ENCODE assay signal across 29 mouse cellular contexts in genomic region chr11:98044074-98044473, GRCm38 (mm10). TPM values are rescaled to one million over a fixed set of nuclear protein-coding genes. Genes with fewer than 3 reads are reported as not detected.
DNase-seq lines count a peak whose midpoint lies in the region; ATAC-seq and TF ChIP-seq lines count a peak whose summit lies in the region.
"Had no signal": no experiment of that assay in that cellular context is flagged by ENCODE, and none has a peak within 500 bp of the region (broad histone marks: within the 10 kb centered on the region; RNA-seq: fewer than 3 reads in every experiment).

No protein-coding gene starts in this region.

- H3K36me3 ChIP-seq in forebrain, embryonic 12.5 days (replicated peaks) = no peaks in the 10 kb centered on the region
- H3K36me3 ChIP-seq in forebrain, embryonic 11.5 days (ENCODE audit: control insufficient read depth, insufficient read depth, low read length) = no peaks in the 10 kb centered on the region
- H3K36me3 ChIP-seq in lung, postnatal 0 days (ENCODE audit: insufficient read depth, low read length) = no peaks in the 10 kb centered on the region
- H3K36me3 ChIP-seq: G1E; hindbrain, embryonic 12.5 days; intestine, embryonic 15.5 days; limb, embryonic 10.5 days; limb, embryonic 15.5 days; liver, embryonic 13.5 days; midbrain, embryonic 10.5 days had no signal

- ATAC-seq in forebrain, embryonic 12.5 days (ENCODE audit: low FRiP score) = no peak
- no peak for ATAC-seq in forebrain, embryonic 11.5 days (replicated peaks; ENCODE audit: low FRiP score)
- ATAC-seq in lung, postnatal 0 days = no peak
- ATAC-seq: forebrain, embryonic 13.5 days; hindbrain, postnatal 0 days; intestine, embryonic 15.5 days had no signal

- H3K9ac ChIP-seq in forebrain, embryonic 12.5 days = 0 out of 2 replicates have a peak overlapping the region, but pooled peaks have one; percentile 14
- H3K9ac ChIP-seq in forebrain, embryonic 11.5 days (ENCODE audit: low read length) = no peak overlapping the region
- H3K9ac ChIP-seq in lung, postnatal 0 days (replicated peaks; ENCODE audit: low read depth) = no peak overlapping the region
- H3K9ac ChIP-seq: forebrain, embryonic 13.5 days; hindbrain, embryonic 12.5 days; intestine, embryonic 15.5 days; limb, embryonic 15.5 days; liver, embryonic 13.5 days; neural tube, embryonic 13.5 days had no signal

- TF ChIP-seq CTCF in lung, postnatal 0 days (IDR thresholded peaks at IDR 0.05) = no peak

- no peak overlapping the region for H3K27ac ChIP-seq in forebrain, embryonic 12.5 days
- H3K27ac ChIP-seq in forebrain, embryonic 11.5 days (ENCODE audit: low read depth, low read length) = no peak overlapping the region
- no peak overlapping the region for H3K27ac ChIP-seq in lung, postnatal 0 days (ENCODE audit: low read length)
- H3K27ac ChIP-seq: forebrain, embryonic 13.5 days; hindbrain, embryonic 12.5 days; hindbrain, postnatal 0 days; intestine, embryonic 15.5 days; kidney, postnatal 0 days; limb, embryonic 10.5 days; limb, embryonic 15.5 days; liver, embryonic 13.5 days; midbrain, embryonic 10.5 days; neural tube, embryonic 13.5 days had no signal

- DNase-seq in forebrain, embryonic 11.5 days (ENCODE audit: low spot score) = no peak
- no peak for DNase-seq in lung, postnatal 0 days (ENCODE audit: low spot score)
- no peak for DNase-seq in lung, postnatal 14 days
- DNase-seq in cerebellum, adult 9-11 months = peak; percentile 49
- DNase-seq in cerebellum, postnatal 25 days = peak; percentile 46 to 65
- no peak for DNase-seq in urinary bladder, postnatal 14 days (ENCODE audit: low spot score)
- DNase-seq: adrenal gland, adult 8-10 months; B cell, adult 2 months; gastrocnemius, postnatal 14 days; heart, postnatal 36 days; kidney, adult 8-10 months; layer of hippocampus, postnatal 36 days; liver, embryonic 13.5 days; lung, adult 18-20 months; thymus, adult 2 months; thymus, postnatal 36 days had no signal

- H3K4me1 ChIP-seq in forebrain, embryonic 12.5 days = no peaks in the 10 kb centered on the region
- no peaks in the 10 kb centered on the region for H3K4me1 ChIP-seq in forebrain, embryonic 11.5 days (replicated peaks; ENCODE audit: control insufficient read depth, insufficient read depth, low read length)
- H3K4me1 ChIP-seq in lung, postnatal 0 days (ENCODE audit: insufficient read depth, low read depth, low read length) = no peaks in the 10 kb centered on the region
- H3K4me1 ChIP-seq: hindbrain, embryonic 12.5 days; intestine, embryonic 15.5 days; liver, embryonic 13.5 days; neural tube, embryonic 13.5 days had no signal

- peaks cover 21% of the 10 kb centered on the region for H3K27me3 ChIP-seq in forebrain, embryonic 12.5 days
- no peaks in the 10 kb centered on the region for H3K27me3 ChIP-seq in forebrain, embryonic 11.5 days (ENCODE audit: control insufficient read depth, insufficient read depth, low read length)
- H3K27me3 ChIP-seq in lung, postnatal 0 days (replicated peaks; ENCODE audit: insufficient read depth, low read length) = no peaks in the 10 kb centered on the region

- H3K9me3 ChIP-seq in forebrain, embryonic 12.5 days = no peaks in the 10 kb centered on the region
- no peaks in the 10 kb centered on the region for H3K9me3 ChIP-seq in forebrain, embryonic 11.5 days (ENCODE audit: control insufficient read depth, low read length)
- H3K9me3 ChIP-seq in lung, postnatal 0 days (ENCODE audit: low read length) = no peaks in the 10 kb centered on the region
- H3K9me3 ChIP-seq: forebrain, embryonic 13.5 days; G1E; hindbrain, embryonic 12.5 days; intestine, embryonic 15.5 days; limb, embryonic 10.5 days; limb, embryonic 15.5 days; liver, embryonic 13.5 days; midbrain, embryonic 10.5 days; neural tube, embryonic 13.5 days had no signal

- no peak for TF ChIP-seq EP300 in lung, postnatal 0 days (IDR thresholded peaks at IDR 0.05)

- no peak overlapping the region for H3K4me3 ChIP-seq in forebrain, embryonic 12.5 days (replicated peaks)
- no peak overlapping the region for H3K4me3 ChIP-seq in forebrain, embryonic 11.5 days (ENCODE audit: low read depth, low read length)
- no peak overlapping the region for H3K4me3 ChIP-seq in lung, postnatal 0 days (ENCODE audit: low read depth, low read length)
- H3K4me3 ChIP-seq: erythroblast, embryonic 14.5 days; forebrain, embryonic 13.5 days; hindbrain, embryonic 12.5 days; intestine, embryonic 15.5 days; limb, embryonic 10.5 days; limb, embryonic 15.5 days; liver, embryonic 13.5 days; midbrain, embryonic 10.5 days; myocyte; neural tube, embryonic 13.5 days had no signal

- 75% methylated on average over 5 of the region's 5 CpGs for WGBS in forebrain, embryonic 12.5 days
- 81% methylated on average over 5 of the region's 5 CpGs for WGBS in forebrain, embryonic 11.5 days
- 19% methylated on average over 5 of the region's 5 CpGs for WGBS in lung, postnatal 0 days

- no peak overlapping the region for H3K4me2 ChIP-seq in forebrain, embryonic 12.5 days
- no peak overlapping the region for H3K4me2 ChIP-seq in forebrain, embryonic 11.5 days (ENCODE audit: low read depth, low read length, severe bottlenecking)
- 0 out of 2 replicates have a peak overlapping the region, but pooled peaks have one; percentile 19 for H3K4me2 ChIP-seq in lung, postnatal 0 days (replicated peaks; ENCODE audit: low read depth, low read length)
- H3K4me2 ChIP-seq: forebrain, embryonic 13.5 days; hindbrain, embryonic 12.5 days; intestine, embryonic 15.5 days; limb, embryonic 15.5 days; liver, embryonic 13.5 days; neural tube, embryonic 13.5 days had no signal

RNA-seq across cellular contexts. Expression of gene Stac2, which starts 9.2 kb away (rescaled TPM):
- polyA plus RNA-seq in forebrain, embryonic 12.5 days (2016; fragmentation: Nextera tagmentation; extraction: Ambion mirVana) = 1.6 TPM in 2 replicates
- 0.81 and 0.86 TPM in 2 replicates for polyA plus RNA-seq in forebrain, embryonic 11.5 days (2014; fragmentation: Nextera tagmentation; extraction: Ambion mirVana)
- polyA plus RNA-seq in lung, postnatal 0 days (2015; fragmentation: Nextera tagmentation; extraction: Ambion mirVana) = 0.10 and 0.11 TPM in 2 replicates
- polyA plus RNA-seq: erythroblast, embryonic 14.5 days; G1E had no signal

RNA-seq across cellular contexts. Expression of gene Rpl19, which starts 17.6 kb away (rescaled TPM):
- 737 and 747 TPM in 2 replicates for polyA plus RNA-seq in forebrain, embryonic 12.5 days (2016; fragmentation: Nextera tagmentation; extraction: Ambion mirVana)
- 897 and 919 TPM in 2 replicates for polyA plus RNA-seq in forebrain, embryonic 11.5 days (2014; fragmentation: Nextera tagmentation; extraction: Ambion mirVana)
- polyA plus RNA-seq in lung, postnatal 0 days (2015; fragmentation: Nextera tagmentation; extraction: Ambion mirVana) = 750 and 817 TPM in 2 replicates

RNA-seq across cellular contexts. Expression of gene Cacnb1, which starts 21.2 kb away (rescaled TPM):
- polyA plus RNA-seq in forebrain, embryonic 12.5 days (2016; fragmentation: Nextera tagmentation; extraction: Ambion mirVana) = 22.5 and 29.3 TPM in 2 replicates
- 9.6 and 11.1 TPM in 2 replicates for polyA plus RNA-seq in forebrain, embryonic 11.5 days (2014; fragmentation: Nextera tagmentation; extraction: Ambion mirVana)
- 3.5 and 4.0 TPM in 2 replicates for polyA plus RNA-seq in lung, postnatal 0 days (2015; fragmentation: Nextera tagmentation; extraction: Ambion mirVana)

RNA-seq across cellular contexts. Expression of gene Arl5c, which starts 48.1 kb away (rescaled TPM):
- 7.0 and 7.8 TPM in 2 replicates for polyA plus RNA-seq in forebrain, embryonic 12.5 days (2016; fragmentation: Nextera tagmentation; extraction: Ambion mirVana)
- 10.4 and 12.3 TPM in 2 replicates for polyA plus RNA-seq in forebrain, embryonic 11.5 days (2014; fragmentation: Nextera tagmentation; extraction: Ambion mirVana)
- polyA plus RNA-seq in lung, postnatal 0 days (2015; fragmentation: Nextera tagmentation; extraction: Ambion mirVana) = 4.6 and 6.5 TPM in 2 replicates
- polyA plus RNA-seq: erythroblast, embryonic 14.5 days; G1E had no signal

RNA-seq across cellular contexts. Expression of gene Plxdc1, which starts 57.8 kb away (rescaled TPM):
- 0.22 and 0.33 TPM in 2 replicates for polyA plus RNA-seq in forebrain, embryonic 12.5 days (2016; fragmentation: Nextera tagmentation; extraction: Ambion mirVana)
- polyA plus RNA-seq in forebrain, embryonic 11.5 days (2014; fragmentation: Nextera tagmentation; extraction: Ambion mirVana) = 0.20 TPM in 1 of 2 replicates, not detected in the other
- polyA plus RNA-seq in lung, postnatal 0 days (2015; fragmentation: Nextera tagmentation; extraction: Ambion mirVana) = 1.7 TPM in 2 replicates
- polyA plus RNA-seq: limb, embryonic 10.5 days had no signal

Comparison
In these comparisons a context has a peak if more than half of its experiments do, and no peak if none do; other contexts are left out.
1. DNase-seq: peak in cerebellum, adult 9-11 months (single experiment) and cerebellum, postnatal 25 days (2 of 2); none in forebrain, embryonic 11.5 days (single experiment), lung, postnatal 0 days (single experiment), lung, postnatal 14 days (single experiment) and urinary bladder, postnatal 14 days (single experiment).